Mouse (Mus musculus) testis, adult 2 months (tissue): Measurements from ENCODE around the gene Pkd2l1. TPM values are rescaled to one million over a fixed set of nuclear protein-coding genes. Genes with fewer than 3 reads are reported as not detected.

ENCODE experiments used
- H3K27ac ChIP-seq: fragments of 200-500 bp; 2 replicates; pipeline ENCODE4 v1.5.1; 2012; ENCODE audit warnings: low read depth, low read length; ENCODE audit not compliant: control insufficient read depth, insufficient read depth
- H3K27me3 ChIP-seq: fragments of 200-500 bp; 2 replicates; pipeline ENCODE4 v1.6.1; 2012; ENCODE audit warnings: mild to moderate bottlenecking, low read length, moderate library complexity; ENCODE audit not compliant: control insufficient read depth, insufficient read depth
- H3K36me3 ChIP-seq: fragments of 200-500 bp; 2 replicates; pipeline ENCODE4 v1.6.1; 2012; ENCODE audit warnings: mild to moderate bottlenecking, low read length; ENCODE audit not compliant: control insufficient read depth, insufficient read depth
- H3K4me1 ChIP-seq: fragments of 200-500 bp; 2 replicates; pipeline ENCODE4 v1.6.1; 2012; ENCODE audit warnings: low read length; ENCODE audit not compliant: control insufficient read depth, insufficient read depth
- H3K4me3 ChIP-seq: fragments of 200-500 bp; 2 replicates; pipeline ENCODE4 v1.5.1; 2012; ENCODE audit warnings: low read depth, mild to moderate bottlenecking, low read length, moderate library complexity, mixed read lengths; ENCODE audit not compliant: control insufficient read depth
- CTCF ChIP-seq: fragments of 200-500 bp; IDR thresholded peaks from 2 replicates; pipeline ENCODE4 v1.5.1; 2012; ENCODE audit warnings: low read depth, mild to moderate bottlenecking, inconsistent platforms, low read length, moderate library complexity; ENCODE audit not compliant: control insufficient read depth, insufficient read depth, insufficient replicate concordance
- POLR2A ChIP-seq: fragments of 200-500 bp; IDR thresholded peaks from 2 replicates; pipeline ENCODE4 v1.6.1; 2012; ENCODE audit warnings: low read depth, mild to moderate bottlenecking, inconsistent platforms, low read length, moderate library complexity; ENCODE audit not compliant: control insufficient read depth
- polyA plus RNA-seq: library from polyadenylated mRNA; depleted of rRNA; stranded (reverse); fragments of >200 nt; gene quantifications from 2 replicates; pipeline ENCODE4 v1.2.3, GENCODE M21; 2012

Gene Pkd2l1
- polyA plus RNA-seq, 1 experiment: 11.5 TPM

GRCm38 (mm10) chr19:44215255-44215654, 23.0 kb upstream of the Pkd2l1 start:
- no peak overlapping the region for H3K4me3 ChIP-seq
- TF ChIP-seq POLR2A (no peak), CTCF (peak; percentile 34; the same call in 1 of the 2 replicates)
- no peak overlapping the region for H3K27ac ChIP-seq
- no peaks in the 10 kb centered on the region for H3K36me3 ChIP-seq
- no peaks in the 10 kb centered on the region for H3K27me3 ChIP-seq
- H3K4me1 ChIP-seq: no peaks in the 10 kb centered on the region

- no peaks in the 10 kb centered on the region for H3K27me3 ChIP-seq
- no peaks in the 10 kb centered on the region for H3K4me1 ChIP-seq
- no peak overlapping the region for H3K4me3 ChIP-seq
- TF ChIP-seq CTCF (no peak), POLR2A (no peak)
- no peaks in the 10 kb centered on the region for H3K36me3 ChIP-seq
- H3K27ac ChIP-seq: no peak overlapping the region
Measured at GRCm38 (mm10) chr19:44207079-44207478, 14.8 kb upstream of the Pkd2l1 start.

- TF ChIP-seq POLR2A (no peak), CTCF (no peak)
- H3K4me1 ChIP-seq: no peaks in the 10 kb centered on the region
- no peaks in the 10 kb centered on the region for H3K27me3 ChIP-seq
- H3K27ac ChIP-seq: no peak within 1 kb of the TSS
- no peaks in the 10 kb centered on the region for H3K36me3 ChIP-seq
- H3K4me3 ChIP-seq: no peak within 1 kb of the TSS
Measured at GRCm38 (mm10) chr19:44203015-44203564, 10.8 kb upstream of the Pkd2l1 start, which contains the start of gene Scd3. Gene Scd3, plus strand, starts transcription at chr19:44203269.

- H3K27me3 ChIP-seq: no peaks in the 10 kb centered on the region
- H3K27ac ChIP-seq: no peak overlapping the region
- no peaks in the 10 kb centered on the region for H3K4me1 ChIP-seq
- no peaks in the 10 kb centered on the region for H3K36me3 ChIP-seq
- no peak for TF ChIP-seq POLR2A
- TF ChIP-seq CTCF: peak; percentile 33; the same call in 1 of the 2 replicates
- no peak overlapping the region for H3K4me3 ChIP-seq
Measured at GRCm38 (mm10) chr19:44198964-44199363, 6.7 kb upstream of the Pkd2l1 start.

- Histone ChIP-seq H3K4me1 (no peaks in the 10 kb centered on the region), H3K27me3 (no peaks in the 10 kb centered on the region), H3K36me3 (no peaks in the 10 kb centered on the region), H3K4me3 (no peak overlapping the region), H3K27ac (no peak overlapping the region)
- TF ChIP-seq CTCF (no peak), POLR2A (no peak)
Measured at GRCm38 (mm10) chr19:44198494-44198893, 6.3 kb upstream of the Pkd2l1 start.

- H3K4me1 ChIP-seq: peaks cover 3% of the 10 kb centered on the region
- H3K27me3 ChIP-seq: no peaks in the 10 kb centered on the region
- H3K4me3 ChIP-seq: no peak overlapping the region
- no peaks in the 10 kb centered on the region for H3K36me3 ChIP-seq
- H3K27ac ChIP-seq: no peak overlapping the region
- no peak for TF ChIP-seq POLR2A
- no peak for TF ChIP-seq CTCF
Measured at GRCm38 (mm10) chr19:44197053-44197852, 5.0 kb upstream of the Pkd2l1 start.

GRCm38 (mm10) chr19:44195138-44195537, 2.9 kb upstream of the Pkd2l1 start:
- Histone ChIP-seq H3K27me3 (no peaks in the 10 kb centered on the region), H3K4me1 (peaks cover 3% of the 10 kb centered on the region), H3K27ac (no peak overlapping the region), H3K36me3 (no peaks in the 10 kb centered on the region), H3K4me3 (no peak overlapping the region)
- TF ChIP-seq POLR2A (no peak), CTCF (peak; percentile 59; the same call in 1 of the 2 replicates)
